Mouse (Mus musculus) intestine, embryonic 16.5 days (tissue): ENCODE measurements around the gene Mfsd9. TPM values are rescaled to one million over a fixed set of nuclear protein-coding genes. Genes with fewer than 3 reads are reported as not detected.
A peak's percentile ranks its signal among the peaks of the same experiment; 100 is the strongest.

Experiments used
- ATAC-seq: fragments of 200-750 bp; cut with Nextera tagmentation; 2 replicates; pipeline ENCODE4 v1.8.0; 2017; ENCODE audit warnings: moderate TSS enrichment, moderate library complexity
- H3K27ac ChIP-seq: fragments of 300-500 bp; sonication (generic); 2 replicates; pipeline ENCODE4 v1.5.1; 2014; ENCODE audit warnings: mild to moderate bottlenecking, low read length
- H3K27me3 ChIP-seq: fragments of 300-500 bp; sonication (generic); replicated peaks from 2 replicates; pipeline ENCODE4 v1.6.1; 2014; ENCODE audit warnings: low read length, control low read depth, mixed read lengths; ENCODE audit not compliant: control insufficient read depth, insufficient read depth
- H3K36me3 ChIP-seq: fragments of 300-500 bp; sonication (generic); 2 replicates; pipeline ENCODE4 v1.6.1; 2014; ENCODE audit warnings: low read length, control low read depth; ENCODE audit not compliant: control insufficient read depth, insufficient read depth
- H3K4me1 ChIP-seq: fragments of 300-500 bp; sonication (generic); 2 replicates; pipeline ENCODE4 v1.6.1; 2014; ENCODE audit warnings: low read length, control low read depth, mixed read lengths; ENCODE audit not compliant: control insufficient read depth, insufficient read depth
- H3K4me2 ChIP-seq: fragments of 300-500 bp; sonication (generic); 2 replicates; pipeline ENCODE4 v1.6.1; 2014; ENCODE audit warnings: low read depth, low read length, control low read depth
- H3K4me3 ChIP-seq: fragments of 300-500 bp; sonication (generic); 2 replicates; pipeline ENCODE4 v1.5.1; 2014; ENCODE audit warnings: mild to moderate bottlenecking, low read length
- H3K9ac ChIP-seq: fragments of 300-500 bp; sonication (generic); 2 replicates; pipeline ENCODE4 v1.6.1; 2014; ENCODE audit warnings: low read depth, low read length
- H3K9me3 ChIP-seq: fragments of 300-500 bp; sonication (generic); 2 replicates; pipeline ENCODE4 v1.6.1; 2016; ENCODE audit warnings: low read length, control low read depth; ENCODE audit not compliant: control insufficient read depth
- WGBS: fragments of 180-500 bp; shearing (Covaris S2); extraction: QIAGEN DNeasy Blood & Tissue Kit; methylation state at CpG from one replicate; pipeline ENCODE4 v1.1.7; 2014; 5-methylcytosine and 5-hydroxymethylcytosine counted together
- polyA plus RNA-seq: library from polyadenylated mRNA; unstranded; fragments of >200 nt; fragmentation: Nextera tagmentation; extraction: Ambion mirVana; gene quantifications from 2 replicates; pipeline ENCODE4 v1.2.1, GENCODE M21; 2015

Mfsd9 gene
- polyA plus RNA-seq, 1 experiment from 2014 or later, result 5.9 TPM

- H3K4me3 ChIP-seq, result no peak overlapping the region
- no peak for ATAC-seq
- no peak overlapping the region for H3K9ac ChIP-seq
- H3K4me2 ChIP-seq, result no peak overlapping the region
- no peak overlapping the region for H3K27ac ChIP-seq
- 72% methylated on average over 4 of the region's 4 CpGs for WGBS
- H3K36me3 ChIP-seq, result no peaks in the 10 kb centered on the region; the same call in 1 of the 2 replicates
- no peaks in the 10 kb centered on the region for H3K27me3 ChIP-seq
- H3K9me3 ChIP-seq, result no peaks in the 10 kb centered on the region
- H3K4me1 ChIP-seq, result no peaks in the 10 kb centered on the region
Observed at GRCm38 (mm10) chr1:40769331-40769894, 21.1 kb downstream of the Mfsd9 start.

- H3K4me2 ChIP-seq, result no peak overlapping the region
- H3K4me3 ChIP-seq, result no peak overlapping the region
- H3K9me3 ChIP-seq, result no peaks in the 10 kb centered on the region
- H3K27ac ChIP-seq, result no peak overlapping the region
- H3K9ac ChIP-seq, result no peak overlapping the region
- H3K36me3 ChIP-seq, result no peaks in the 10 kb centered on the region; the same call in 1 of the 2 replicates
- WGBS, result 38% methylated on average over 6 of the region's 6 CpGs
- no peaks in the 10 kb centered on the region for H3K4me1 ChIP-seq
- no peak for ATAC-seq
- no peaks in the 10 kb centered on the region for H3K27me3 ChIP-seq
Observed at GRCm38 (mm10) chr1:40768606-40769005, 21.9 kb downstream of the Mfsd9 start.

GRCm38 (mm10) chr1:40767588-40767987, 22.9 kb downstream of the Mfsd9 start:
- 84% methylated on average over 18 of the region's 18 CpGs for WGBS
- Histone ChIP-seq H3K4me2 (no peak overlapping the region), H3K9me3 (no peaks in the 10 kb centered on the region), H3K27ac (no peak overlapping the region), H3K27me3 (no peaks in the 10 kb centered on the region), H3K36me3 (no peaks in the 10 kb centered on the region), H3K4me1 (no peaks in the 10 kb centered on the region), H3K4me3 (no peak overlapping the region), H3K9ac (no peak overlapping the region)
- ATAC-seq, result no peak

GRCm38 (mm10) chr1:40765521-40765920, 25.0 kb downstream of the Mfsd9 start:
- no peak overlapping the region for H3K27ac ChIP-seq
- H3K9ac ChIP-seq, result no peak overlapping the region
- no peaks in the 10 kb centered on the region for H3K4me1 ChIP-seq
- no peak overlapping the region for H3K4me2 ChIP-seq
- H3K27me3 ChIP-seq, result no peaks in the 10 kb centered on the region
- H3K4me3 ChIP-seq, result no peak overlapping the region
- H3K36me3 ChIP-seq, result no peaks in the 10 kb centered on the region
- WGBS, result 81% methylated on average over 12 of the region's 12 CpGs
- ATAC-seq, result no peak
- no peaks in the 10 kb centered on the region for H3K9me3 ChIP-seq

- H3K9me3 ChIP-seq, result no peaks in the 10 kb centered on the region
- H3K36me3 ChIP-seq, result no peaks in the 10 kb centered on the region
- H3K9ac ChIP-seq, result no peak overlapping the region
- H3K4me3 ChIP-seq, result no peak overlapping the region
- 40% methylated on average over 15 of the region's 15 CpGs for WGBS
- H3K27ac ChIP-seq, result no peak overlapping the region
- ATAC-seq, result peak; percentile 94
- H3K4me2 ChIP-seq, result peak overlapping the region; percentile 26
- H3K27me3 ChIP-seq, result no peaks in the 10 kb centered on the region
- no peaks in the 10 kb centered on the region for H3K4me1 ChIP-seq
Observed at GRCm38 (mm10) chr1:40764701-40765275, 25.7 kb downstream of the Mfsd9 start.

- WGBS, result 92% methylated on average over 1 of the region's 1 CpGs
- H3K9me3 ChIP-seq, result no peaks in the 10 kb centered on the region
Observed at GRCm38 (mm10) chr1:40764042-40764441, 26.4 kb downstream of the Mfsd9 start.

GRCm38 (mm10) chr1:40759751-40760445, 30.6 kb downstream of the Mfsd9 start:
- Histone ChIP-seq H3K36me3 (no peaks in the 10 kb centered on the region), H3K27ac (no peak overlapping the region), H3K4me1 (no peaks in the 10 kb centered on the region), H3K9me3 (no peaks in the 10 kb centered on the region), H3K9ac (no peak overlapping the region), H3K4me2 (no peak overlapping the region), H3K4me3 (no peak overlapping the region), H3K27me3 (no peaks in the 10 kb centered on the region; the same call in 1 of the 2 replicates)
- peak; percentile 67 for ATAC-seq
- 69% methylated on average over 6 of the region's 6 CpGs for WGBS

More at GRCm38 (mm10) chr1:40764042-40764441, 26.4 kb downstream of the Mfsd9 start:
- H3K4me3 ChIP-seq, result no peak overlapping the region
- H3K4me1 ChIP-seq, result no peaks in the 10 kb centered on the region
- H3K4me2 ChIP-seq, result no peak overlapping the region
- ATAC-seq, result no peak
- H3K27me3 ChIP-seq, result no peaks in the 10 kb centered on the region
- no peak overlapping the region for H3K9ac ChIP-seq
- no peak overlapping the region for H3K27ac ChIP-seq
- no peaks in the 10 kb centered on the region for H3K36me3 ChIP-seq

GRCm38 (mm10) chr1:40746089-40746488, 44.4 kb downstream of the Mfsd9 start:
- Histone ChIP-seq H3K4me2 (no peak overlapping the region), H3K9me3 (no peaks in the 10 kb centered on the region), H3K27ac (no peak overlapping the region), H3K4me3 (no peak overlapping the region), H3K9ac (no peak overlapping the region), H3K36me3 (no peaks in the 10 kb centered on the region), H3K4me1 (no peaks in the 10 kb centered on the region), H3K27me3 (no peaks in the 10 kb centered on the region)
- 70% methylated on average over 5 of the region's 5 CpGs for whole genome bisulfite sequencing
- ATAC-seq, result no peak

GRCm38 (mm10) chr1:40740739-40741138, 49.7 kb downstream of the Mfsd9 start:
- no peak overlapping the region for H3K9ac ChIP-seq
- H3K36me3 ChIP-seq, result no peaks in the 10 kb centered on the region
- H3K4me1 ChIP-seq, result no peaks in the 10 kb centered on the region
- 62% methylated on average over 2 of the region's 2 CpGs for WGBS
- no peak overlapping the region for H3K4me3 ChIP-seq
- H3K27ac ChIP-seq, result no peak overlapping the region
- no peak overlapping the region for H3K4me2 ChIP-seq
- no peak for ATAC-seq
- no peaks in the 10 kb centered on the region for H3K27me3 ChIP-seq
- H3K9me3 ChIP-seq, result no peaks in the 10 kb centered on the region
